Mouse (Mus musculus) small intestine, adult 2 months (tissue): ENCODE results near the gene Klrb1c.

Source experiments
- CTCF ChIP-seq: fragments of 200-500 bp; IDR thresholded peaks from 2 replicates; pipeline ENCODE4 v1.5.1; 2012; ENCODE audit warnings: low read depth, mild to moderate bottlenecking, control low read depth, inconsistent platforms, low read length, moderate library complexity, mixed read lengths; ENCODE audit not compliant: insufficient replicate concordance, insufficient read length; ENCODE audit errors: extremely low read depth
- POLR2A ChIP-seq: fragments of 200-500 bp; IDR thresholded peaks from 2 replicates; pipeline ENCODE4 v1.6.1; 2012; ENCODE audit warnings: low read depth, mild to moderate bottlenecking, control low read depth, inconsistent platforms, low read length, moderate library complexity

DNA sequence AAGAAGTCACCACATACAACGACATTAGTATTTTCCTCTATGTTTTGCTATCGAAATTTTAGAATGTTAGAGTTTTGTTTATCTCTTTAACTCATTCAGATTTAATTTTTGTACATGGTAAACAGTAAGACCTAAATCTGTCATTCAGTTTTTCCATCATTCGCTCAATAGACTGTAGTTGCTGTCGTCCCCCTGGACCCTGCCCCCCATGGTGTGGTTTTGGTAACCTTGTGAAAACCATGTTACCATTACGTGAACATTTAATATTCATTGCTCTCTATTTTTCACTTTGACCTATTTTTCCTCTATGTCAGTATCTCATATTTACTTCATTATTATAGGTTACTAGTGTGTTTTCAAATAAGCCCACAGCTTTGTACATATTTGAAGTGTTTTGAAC, 24.4 kb downstream of the Klrb1c start:
- TF ChIP-seq CTCF (no peak), POLR2A (no peak)
